Mouse (Mus musculus) heart, postnatal 36 days (tissue): ENCODE results near the gene Oas1a. TPM values are rescaled to one million over a fixed set of nuclear protein-coding genes. Genes with fewer than 3 reads are reported as not detected.

ENCODE experiments used
- DNase-seq, 2 experiments: peaks; one replicate each; pipeline ENCODE4 v3.0.0; 2021 to 2022
- intact Hi-C: fragments of 180-260 bp; cut with DNase I; formaldehyde crosslinking; loops from one replicate; pipeline ENCODE4 v1.15.1; 2025
- microRNA-seq, 2 experiments: library from miRNA; unstranded; fragments of <30 nt; microRNA quantifications; one replicate each; pipeline ENCODE4 v1.2.0; 2021; ENCODE audit warnings: borderline number of aligned reads in 2 of 2
- total RNA-seq, 2 experiments: library from RNA; stranded (reverse); gene quantifications; 2 replicates each; pipeline ENCODE4 v1.2.3; 2021

Oas1a gene
- total RNA-seq, 2 experiments from 2014 or later, result 0.75 to 2.1 TPM

GRCm38 (mm10) chr5:120849601-120850136 is 57.7 kb downstream of the Oas1a start:
- intact Hi-C loops, result no loop called here
- peak; percentile 3 to 28 for DNase-seq

- no peak for DNase-seq
- intact Hi-C loops, result no loop called here
Observed at GRCm38 (mm10) chr5:120847067-120847466, 60.3 kb downstream of the Oas1a start, which contains the start of gene Oas1f. TSS of gene Oas1f (plus strand) at chr5:120847367.

Small RNA genes lying within 50 kb of the gene (microRNA-seq; reads per million reads assigned to microRNA genes)
- 0 reads per million in 2 experiments for gene Gm22907

Other genes starting within 250 kb of the Oas1a start
- 1 to 10 TPM; 1.8 to 1.9 TPM for gene Dtx1, start 195.6 kb downstream of the Oas1a start, total RNA-seq
- 1 to 10 TPM in 1 of 2 experiments, under 1 TPM in 1; 0.80 to 2.4 TPM for gene Oas2, start 157.7 kb downstream of the Oas1a start, total RNA-seq
- under 1 TPM in 1 of 2 experiments, not detected in 1; 0.51 TPM for gene Oas3, start 129.9 kb downstream of the Oas1a start, total RNA-seq
- not detected for gene Oas1e, start 112.0 kb downstream of the Oas1a start, total RNA-seq
- gene Oas1c, start 95.0 kb downstream of the Oas1a start, total RNA-seq, result under 1 TPM; 0.62 to 0.89 TPM
- not detected for gene Oas1f, start 60.2 kb downstream of the Oas1a start, total RNA-seq
- gene Oas1h, start 46.1 kb downstream of the Oas1a start, total RNA-seq, result not detected
- gene Oas1g, start 19.9 kb downstream of the Oas1a start, total RNA-seq, result under 1 TPM in 1 of 2 experiments, not detected in 1; 0.73 TPM
- gene Oas1d, start 7.0 kb upstream of the Oas1a start, total RNA-seq, result not detected
- gene Rph3a, start 102.6 kb upstream of the Oas1a start, total RNA-seq, result not detected